Mouse (Mus musculus): ENCODE results near the gene Mrps22. TPM values are rescaled to one million over a fixed set of nuclear protein-coding genes. Genes with fewer than 3 reads are reported as not detected.

Gene Mrps22
- 10 to 100 TPM in 1 of 2 experiments, 1 to 10 TPM in 1; 2.2 to 14.5 TPM for polyA plus RNA-seq (2012; fragmentation: generic; extraction: Trizol)

DNA sequence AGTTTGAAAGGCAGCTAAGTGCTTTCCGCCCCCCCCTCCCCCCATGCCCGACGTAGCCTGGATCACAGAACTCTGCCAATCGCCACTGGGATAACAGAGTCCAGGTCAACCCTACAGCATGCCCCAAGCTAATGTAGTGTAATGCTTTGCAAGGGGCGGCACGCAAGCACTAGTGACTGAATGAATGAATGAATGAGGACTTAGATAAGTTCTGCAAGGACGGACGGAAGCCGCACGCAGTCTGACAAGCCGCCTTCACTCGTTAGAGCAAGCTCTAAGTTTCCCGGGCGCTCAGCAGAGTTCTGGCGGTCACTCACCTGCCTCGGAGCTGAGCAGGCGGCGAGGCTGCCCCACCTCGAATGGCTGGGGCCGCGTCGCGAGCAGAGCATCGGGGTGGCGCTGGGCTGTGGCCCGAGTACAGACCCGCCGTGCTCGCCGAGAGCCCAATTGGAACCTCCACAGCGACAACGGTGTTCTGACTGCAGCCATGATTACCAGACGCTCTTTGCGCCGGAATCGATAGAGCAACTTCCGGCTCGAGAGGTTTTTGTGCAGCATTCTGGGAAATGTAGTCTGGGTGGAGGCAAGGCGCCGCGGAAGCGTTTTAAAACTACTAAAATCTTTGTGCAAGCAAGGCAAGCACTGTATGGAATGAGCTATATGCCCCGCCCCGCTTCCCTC lies at the start of gene Mrps22:
Gene Mrps22 (minus strand): TSS at position 505 of the 681 bp plus-strand sequence.

DNA sequence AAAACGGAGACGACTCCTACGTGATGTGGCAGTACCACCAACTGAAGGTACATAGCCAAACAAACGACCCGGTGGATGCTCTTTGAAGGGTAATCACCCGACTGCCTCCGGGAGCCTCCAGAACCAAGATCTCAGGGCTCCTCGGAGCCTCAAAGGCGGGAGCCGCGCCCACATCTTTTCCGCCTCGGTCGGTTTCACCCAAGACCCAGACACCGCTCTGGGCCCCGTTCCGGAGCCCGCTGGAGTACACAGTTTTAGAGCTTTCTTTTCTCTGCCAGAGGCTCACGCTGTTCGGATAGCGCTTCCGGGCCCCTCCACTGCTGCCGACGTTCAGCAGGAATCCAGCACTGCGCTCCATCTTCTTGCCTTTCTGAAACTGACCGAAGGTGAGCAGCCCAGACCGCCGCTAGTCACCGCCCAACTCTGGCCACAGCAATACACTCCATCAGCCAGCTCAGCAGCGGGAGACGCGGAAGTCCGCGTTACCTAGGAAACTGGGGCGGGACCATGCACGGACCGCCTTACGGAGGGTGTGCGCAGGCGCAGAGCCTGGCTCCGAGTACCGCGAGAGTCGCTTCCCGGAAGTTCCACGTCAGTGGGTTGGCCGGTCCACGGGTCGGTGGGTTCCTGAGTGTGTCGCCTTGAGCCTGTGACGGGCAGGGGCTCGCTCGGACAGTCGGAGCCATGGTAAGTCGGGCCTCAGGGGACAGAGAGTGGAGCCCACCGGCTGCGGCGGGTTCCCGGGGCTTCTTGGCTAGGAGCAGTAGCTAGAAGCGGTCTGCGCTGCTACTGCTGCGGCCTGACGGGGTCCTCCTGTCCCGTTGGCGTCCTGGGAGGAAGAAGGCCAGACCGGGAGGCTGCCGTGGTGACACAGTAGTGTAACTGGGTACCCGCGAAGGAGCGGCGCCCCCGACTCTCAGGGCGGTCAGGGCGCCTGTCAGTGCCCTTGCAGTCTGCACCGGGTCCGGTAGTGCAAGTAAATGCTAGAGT lies 38.0 kb downstream of the Mrps22 start, which contains the start of gene Copb2:
Gene Copb2 (plus strand): TSS at position 585 of the 990 bp plus-strand sequence.

Other genes with a start within 250 kb of the Mrps22 start
- under 1 TPM; 0.08 to 0.33 TPM for gene Rbp1, start 178.7 kb downstream of the Mrps22 start, polyA plus RNA-seq (2012; fragmentation: generic; extraction: Trizol)
- under 1 TPM; 0.20 to 0.61 TPM for gene Rbp2, start 115.5 kb downstream of the Mrps22 start, polyA plus RNA-seq (2012; fragmentation: generic; extraction: Trizol)
- gene Copb2, start 37.9 kb downstream of the Mrps22 start, polyA plus RNA-seq (2012; fragmentation: generic; extraction: Trizol): 10 to 100 TPM; 13.6 to 84.0 TPM
- gene Prr23a1, start 240.8 kb upstream of the Mrps22 start, polyA plus RNA-seq (2012; fragmentation: generic; extraction: Trizol): not detected

Data from C3H10T1/2 (cell line).